Mouse (Mus musculus) frontal cortex, adult 2 months (tissue): ENCODE results near the gene Gm20388. TPM values are rescaled to one million over a fixed set of nuclear protein-coding genes. Genes with fewer than 3 reads are reported as not detected.
A peak's percentile ranks its signal among the peaks of the same experiment; 100 is the strongest.

Experiments used
- DNase-seq, 2 experiments: peaks; one replicate each; pipeline ENCODE4 v3.0.0; 2022; ENCODE audit warnings: low spot score in 1 of 2; ENCODE audit errors: extremely low spot score in 1 of 2
- polyA plus RNA-seq: library from polyadenylated mRNA; depleted of rRNA; stranded (reverse); fragments of >200 nt; gene quantifications from 2 replicates; pipeline ENCODE4 v1.2.3, GENCODE M21; 2012

The Gm20388 gene
- polyA plus RNA-seq, 1 experiment = 22.2 TPM

DNA sequence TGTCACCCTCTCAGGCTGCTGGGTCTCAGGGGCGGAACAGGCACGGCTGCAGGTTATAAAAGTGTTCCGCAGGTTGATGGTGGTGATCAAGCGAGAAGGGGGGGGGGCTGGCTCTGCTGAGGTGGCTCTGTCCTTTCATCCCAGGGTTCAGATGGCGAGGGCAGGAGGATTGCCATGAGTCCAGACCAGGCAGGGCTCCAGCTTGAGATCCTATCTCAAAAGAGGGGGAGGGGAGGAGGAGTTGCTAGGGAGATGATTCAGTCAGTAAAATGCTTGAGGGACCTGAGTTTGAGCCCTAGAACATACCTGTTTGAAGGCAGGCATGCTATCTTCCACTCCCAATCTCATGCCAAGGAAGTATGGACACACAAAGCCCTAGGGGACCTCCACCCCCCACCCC is 649.9 kb downstream of the Gm20388 start:
- DNase-seq = no peak

DNA sequence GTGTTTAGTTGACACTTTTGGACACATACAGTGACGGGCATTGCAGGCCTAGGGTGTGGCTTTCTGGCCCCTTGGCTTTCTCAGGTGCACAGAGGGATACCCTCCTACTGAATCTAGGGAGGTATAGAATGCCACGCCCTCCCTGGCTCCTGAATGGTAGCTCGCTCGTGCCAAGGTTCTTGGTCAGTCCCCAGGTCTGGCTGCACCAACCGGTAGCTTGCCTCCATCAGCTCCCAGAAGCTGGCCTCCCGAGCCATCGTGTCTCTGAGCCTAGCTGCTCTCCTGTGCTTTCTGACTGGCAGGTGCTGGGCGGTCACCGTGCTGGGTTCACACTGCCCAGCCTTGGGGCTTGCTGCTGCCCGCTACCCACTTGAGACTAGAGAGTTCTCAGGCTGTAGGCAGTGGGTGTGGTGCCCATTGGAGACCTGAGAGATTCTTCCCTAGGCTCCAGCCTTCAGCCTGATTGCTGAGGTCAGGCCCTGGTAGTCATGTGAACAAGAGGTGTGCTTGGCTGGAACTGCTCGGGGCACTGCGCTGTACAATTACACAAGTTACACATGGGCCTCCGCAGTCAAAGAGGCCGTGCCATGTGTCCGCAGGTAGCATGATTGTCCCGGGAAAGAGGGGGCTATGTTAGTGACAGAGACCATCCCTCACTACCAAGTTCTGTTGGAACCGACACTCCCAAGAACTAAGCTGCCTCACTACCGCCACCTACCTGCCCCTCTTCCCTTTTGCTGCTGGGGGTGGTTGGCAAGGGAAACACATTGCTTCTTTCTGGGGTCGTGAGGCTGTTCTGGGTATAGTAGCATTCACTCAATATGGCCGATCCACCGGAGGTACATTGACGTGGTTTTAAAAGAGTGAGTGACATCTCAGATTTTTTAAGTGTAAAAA is 651.1 kb downstream of the Gm20388 start:
- DNase-seq = peak in 1 of 2 experiments; percentile 60

DNA sequence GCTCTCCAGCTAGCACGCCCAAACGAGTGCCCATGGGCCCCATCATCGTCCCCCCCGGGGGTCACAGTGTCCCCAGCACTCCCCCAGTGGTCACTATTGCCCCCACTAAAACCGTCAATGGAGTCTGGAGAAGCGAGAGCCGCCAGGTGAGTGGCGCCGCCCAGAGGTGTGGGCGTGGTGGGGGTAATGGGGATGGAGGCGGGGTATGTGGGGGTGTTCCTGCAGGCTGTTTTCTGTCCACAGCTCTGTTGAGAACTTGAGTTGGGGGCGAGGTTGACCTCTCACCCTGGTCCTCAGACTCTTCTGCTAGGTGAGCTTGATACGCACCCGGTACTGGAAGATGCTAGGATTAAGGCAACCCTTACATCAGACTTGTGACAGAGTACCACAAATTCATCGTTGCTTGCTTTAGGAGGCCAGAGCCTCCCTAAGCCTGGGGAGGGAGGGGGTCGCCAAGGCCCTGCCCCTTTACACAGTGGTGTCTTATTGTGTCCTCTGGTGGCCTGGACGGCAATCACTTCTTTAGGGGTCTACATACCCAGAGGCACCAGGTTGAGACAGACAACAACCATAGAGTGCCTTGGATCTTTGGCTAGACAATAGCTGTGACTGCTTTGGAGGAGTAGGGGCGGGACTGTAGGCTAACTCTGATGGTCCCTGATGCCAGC is 652.2 kb downstream of the Gm20388 start:
- no peak for DNase-seq

DNA sequence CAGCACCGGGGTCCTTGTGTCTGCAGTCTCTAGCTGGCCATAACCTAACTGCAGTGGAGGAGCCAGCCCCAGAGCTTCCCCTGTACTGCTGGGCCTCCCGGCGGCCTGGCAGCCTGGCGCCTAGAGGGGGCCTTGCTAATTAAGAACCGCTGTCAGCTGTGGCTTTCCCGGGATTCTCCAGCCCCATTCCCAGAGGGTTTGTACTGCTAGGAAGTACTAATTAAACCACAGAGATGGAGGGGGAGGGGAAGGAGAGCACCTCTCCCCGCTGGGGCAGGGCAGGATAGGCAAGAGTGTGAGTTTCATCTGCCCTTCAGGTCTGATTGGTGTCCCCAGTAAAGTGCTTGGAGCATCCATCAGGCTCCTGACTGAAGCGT is 652.7 kb downstream of the Gm20388 start:
- no peak for DNase-seq

DNA sequence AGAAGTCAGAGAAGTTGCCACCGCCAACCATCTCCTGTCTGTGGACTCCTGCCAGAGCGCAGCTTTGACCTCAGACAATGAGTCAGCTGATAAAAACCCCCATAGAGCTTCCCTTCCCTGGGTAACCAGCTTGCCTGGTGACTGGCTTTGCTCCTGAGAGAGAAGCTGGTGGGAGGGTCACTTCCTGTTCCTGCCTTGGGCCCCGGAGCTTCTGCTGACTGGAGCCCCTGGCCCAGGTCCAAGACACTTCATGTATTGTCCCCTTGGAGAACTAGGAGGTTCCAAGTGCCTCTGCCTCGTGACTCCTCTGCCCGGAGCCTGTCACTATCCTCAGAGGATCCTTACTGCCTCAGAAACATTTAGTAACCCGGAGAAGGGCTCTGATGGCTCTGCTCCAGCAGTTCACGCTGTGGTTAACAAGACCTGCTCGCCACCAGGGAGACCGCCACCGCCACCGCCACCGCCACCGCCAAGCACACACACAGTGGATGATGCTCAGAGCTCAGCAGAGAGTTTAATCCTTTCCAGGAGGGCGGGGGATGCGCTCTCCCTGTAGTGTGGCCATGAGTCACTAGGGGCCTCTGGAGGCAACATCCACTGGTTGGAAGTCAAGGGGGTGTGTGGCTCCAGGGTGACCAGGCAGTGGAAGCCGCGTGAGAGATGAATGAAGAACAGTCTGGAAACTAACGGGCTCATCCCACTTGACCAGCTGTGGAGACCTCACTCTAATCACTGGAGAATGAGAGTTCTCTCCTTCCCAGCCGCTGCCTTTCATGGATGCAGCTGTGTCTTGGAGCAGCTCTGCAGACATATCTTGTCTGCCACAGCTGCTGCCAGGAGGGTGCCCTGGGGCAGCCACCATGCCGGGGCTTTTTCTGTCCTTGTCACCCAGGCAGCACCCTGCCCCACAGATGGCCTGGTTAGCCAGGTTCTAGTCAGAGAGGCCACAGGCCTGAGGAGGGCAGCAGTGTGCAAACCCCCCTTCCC is 653.5 kb downstream of the Gm20388 start:
- peak; percentile 67 to 72 for DNase-seq

DNA sequence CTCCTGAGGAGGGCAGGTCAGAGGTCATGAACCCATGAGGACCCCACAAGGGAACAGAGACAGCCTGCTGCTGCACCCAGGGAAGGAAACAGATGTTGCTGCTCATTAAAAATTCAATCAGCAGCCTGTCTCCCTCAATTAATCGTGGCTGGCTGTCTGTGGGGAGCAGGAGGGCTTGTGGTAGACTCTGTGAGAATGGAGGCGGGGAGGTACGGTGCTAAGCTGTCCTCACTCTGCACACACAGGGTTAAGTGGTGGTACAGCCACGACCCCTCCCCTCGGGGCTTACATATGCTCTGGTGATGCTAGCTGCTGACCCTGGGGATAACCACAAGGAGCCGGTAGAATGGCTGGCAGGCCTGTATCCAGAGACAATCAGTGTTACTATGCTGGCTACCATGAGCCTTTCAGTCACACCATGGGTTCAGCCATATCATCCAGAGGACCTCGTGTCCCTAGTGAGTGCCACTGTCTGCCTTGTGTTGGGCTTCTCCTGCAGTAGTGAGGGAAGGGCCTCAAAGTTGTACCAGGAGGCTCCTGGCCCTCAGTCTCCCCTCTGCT is 654.6 kb downstream of the Gm20388 start:
- DNase-seq = no peak

DNA sequence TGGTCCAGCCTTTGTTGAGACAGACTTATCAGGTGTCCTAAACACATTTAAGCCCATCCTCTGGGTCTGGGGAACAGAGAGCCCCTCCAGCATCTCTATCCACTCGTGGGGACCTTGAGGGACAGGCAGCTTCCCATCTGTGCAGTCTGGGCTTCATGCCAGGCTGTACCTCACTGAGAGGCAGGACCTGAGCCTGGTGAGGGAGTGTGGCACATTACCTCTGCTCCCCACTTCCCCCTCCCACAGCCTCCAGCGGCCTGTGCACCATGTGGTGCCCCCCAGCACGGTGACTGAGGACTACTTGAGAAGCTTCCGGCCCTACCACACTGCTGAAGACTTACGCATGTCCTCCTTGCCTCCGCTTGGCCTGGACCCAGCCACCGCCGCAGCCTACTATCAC is 656.0 kb downstream of the Gm20388 start:
- DNase-seq = no peak

DNA sequence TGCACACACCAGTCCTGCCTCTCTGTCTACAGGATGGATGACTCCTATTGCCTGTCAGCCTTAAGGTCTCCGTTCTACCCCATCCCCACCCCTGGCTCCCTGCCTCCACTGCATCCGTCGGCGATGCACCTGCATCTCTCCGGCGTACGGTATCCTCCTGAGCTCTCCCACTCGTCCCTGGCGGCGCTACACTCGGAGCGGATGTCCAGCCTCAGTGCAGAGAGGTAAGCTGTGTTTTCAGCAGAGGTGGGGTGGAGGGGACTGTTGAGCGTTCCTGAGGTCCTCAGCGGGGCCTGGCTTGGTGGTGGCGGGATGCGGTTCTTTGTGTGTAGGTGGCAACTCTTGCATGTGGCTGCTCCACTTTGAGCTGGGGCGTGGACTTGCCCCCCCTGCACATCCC is 657.1 kb downstream of the Gm20388 start:
- DNase-seq = no peak

DNA sequence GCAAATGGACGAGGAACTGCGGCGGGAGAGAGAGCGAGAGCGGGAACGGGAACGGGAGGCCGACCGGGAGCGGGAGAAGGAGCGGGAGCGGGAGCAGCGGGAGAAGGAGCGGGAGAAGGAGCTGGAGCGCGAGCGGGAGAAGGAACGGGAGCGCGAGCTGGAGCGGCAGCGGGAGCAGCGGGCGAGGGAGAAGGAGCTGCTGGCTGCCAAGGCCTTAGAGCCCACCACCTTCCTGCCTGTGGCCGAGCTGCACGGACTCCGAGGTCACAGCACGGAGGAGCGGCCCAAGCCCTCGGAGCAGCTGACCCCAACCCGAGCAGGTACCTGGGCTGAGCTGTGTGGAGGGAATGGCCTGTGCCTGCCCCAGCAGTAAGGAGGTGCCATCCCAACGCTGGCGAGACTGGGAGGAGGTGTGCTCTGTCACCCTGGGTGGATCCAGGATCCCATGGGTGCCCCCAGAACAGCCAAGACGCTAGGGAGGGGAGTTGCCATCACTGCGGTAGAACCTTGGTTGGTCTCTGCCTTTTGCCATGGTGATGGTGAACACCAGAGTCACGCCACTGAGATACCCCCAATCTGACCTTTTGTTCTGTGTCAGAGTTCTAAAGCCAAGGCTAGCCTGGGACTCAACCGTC is 657.6 kb downstream of the Gm20388 start:
- no peak for DNase-seq

DNA sequence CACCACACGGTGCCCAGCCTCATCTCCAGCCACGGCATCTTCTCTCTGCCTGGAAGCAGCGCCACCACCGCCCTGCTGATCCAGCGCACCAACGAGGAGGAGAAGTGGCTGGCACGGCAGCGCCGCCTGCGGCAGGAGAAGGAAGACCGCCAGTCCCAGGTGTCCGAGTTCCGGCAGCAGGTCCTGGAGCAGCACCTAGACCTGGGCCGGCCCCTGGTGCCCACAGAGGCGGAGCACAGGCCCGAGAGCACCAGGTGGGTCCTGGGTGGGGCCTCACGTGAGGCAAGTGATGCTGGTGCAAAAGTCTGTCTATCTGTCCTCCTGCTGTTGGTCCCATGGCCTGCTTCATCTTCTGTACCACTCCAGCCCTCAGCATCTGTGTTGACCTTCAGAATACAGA is 658.5 kb downstream of the Gm20388 start:
- DNase-seq = no peak

DNA sequence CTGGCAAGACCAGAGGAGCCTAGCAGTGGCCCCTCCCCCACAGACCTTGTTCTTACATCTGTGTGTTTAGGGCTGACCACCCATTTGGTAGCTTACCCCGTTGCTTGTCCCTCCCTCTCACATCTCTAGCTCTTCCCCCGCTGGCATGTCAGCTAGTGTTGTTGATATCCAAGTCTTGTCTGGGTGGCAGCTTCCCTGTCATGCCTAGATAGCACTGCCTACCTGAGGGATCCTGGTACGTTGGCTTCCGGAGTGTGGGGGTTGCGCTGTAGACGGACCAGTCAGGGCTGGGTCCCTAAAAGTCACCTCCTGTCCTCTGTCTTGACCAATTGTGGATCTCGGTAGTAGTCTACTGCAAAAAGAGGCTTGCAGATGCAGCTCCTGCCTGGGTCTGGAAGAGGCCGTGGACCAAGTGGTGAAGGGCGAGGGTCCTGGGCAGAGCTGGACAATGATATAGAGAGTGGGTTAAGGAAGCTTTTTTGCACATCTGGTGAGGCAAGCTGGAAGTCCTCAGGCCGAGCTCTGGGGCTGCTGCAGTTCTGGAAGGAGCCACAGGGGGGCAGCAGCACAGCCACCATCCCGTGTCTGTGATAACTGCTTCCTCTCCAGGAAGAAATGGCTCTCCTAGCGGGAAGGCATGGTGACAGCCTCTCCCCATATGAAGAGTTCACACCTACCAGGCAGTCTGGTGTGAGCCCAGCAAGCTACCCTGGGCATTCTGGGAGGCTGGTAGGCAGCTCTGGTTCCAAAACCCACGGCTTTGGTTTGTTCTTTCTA is 659.5 kb downstream of the Gm20388 start:
- peak in 1 of 2 experiments; percentile 91 for DNase-seq

DNA sequence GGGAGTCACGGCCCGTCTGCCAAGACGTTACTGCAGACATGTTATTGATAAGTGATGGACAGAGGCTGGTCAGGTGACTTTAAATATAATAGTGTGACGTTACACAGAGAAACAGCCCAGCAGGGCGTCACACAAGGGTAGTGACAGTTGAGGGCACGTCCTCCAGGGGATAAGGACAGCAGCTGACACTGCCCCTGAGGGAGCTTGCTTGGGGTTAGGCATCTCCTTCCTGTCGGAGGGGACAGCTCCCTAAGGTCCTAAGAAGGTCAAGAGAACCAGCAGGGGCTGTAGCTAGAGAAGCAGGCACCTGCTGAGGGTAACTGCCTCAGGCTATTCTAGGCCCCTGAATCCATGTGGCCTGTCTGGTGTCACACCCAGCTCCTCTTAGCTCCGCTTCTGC is 660.9 kb downstream of the Gm20388 start:
- no peak for DNase-seq

DNA sequence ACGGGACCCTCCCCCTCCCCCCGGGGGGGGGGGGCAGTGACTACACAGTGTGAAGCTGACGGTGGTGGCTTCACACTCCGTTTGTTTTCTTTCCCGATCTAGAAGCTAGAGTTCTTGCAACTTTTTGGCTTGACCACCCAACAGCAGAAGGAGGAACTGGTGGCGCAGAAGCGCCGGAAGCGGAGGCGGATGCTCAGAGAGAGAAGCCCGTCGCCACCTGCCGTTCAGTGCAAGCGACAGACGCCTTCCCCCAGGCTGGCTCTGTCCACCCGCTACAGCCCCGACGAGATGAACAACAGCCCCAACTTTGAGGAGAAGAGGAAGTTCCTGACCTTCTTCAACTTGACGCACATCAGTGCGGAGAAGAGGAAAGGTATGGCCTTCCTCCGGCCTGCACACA is 661.9 kb downstream of the Gm20388 start:
- DNase-seq = peak in 1 of 2 experiments; percentile 76

DNA sequence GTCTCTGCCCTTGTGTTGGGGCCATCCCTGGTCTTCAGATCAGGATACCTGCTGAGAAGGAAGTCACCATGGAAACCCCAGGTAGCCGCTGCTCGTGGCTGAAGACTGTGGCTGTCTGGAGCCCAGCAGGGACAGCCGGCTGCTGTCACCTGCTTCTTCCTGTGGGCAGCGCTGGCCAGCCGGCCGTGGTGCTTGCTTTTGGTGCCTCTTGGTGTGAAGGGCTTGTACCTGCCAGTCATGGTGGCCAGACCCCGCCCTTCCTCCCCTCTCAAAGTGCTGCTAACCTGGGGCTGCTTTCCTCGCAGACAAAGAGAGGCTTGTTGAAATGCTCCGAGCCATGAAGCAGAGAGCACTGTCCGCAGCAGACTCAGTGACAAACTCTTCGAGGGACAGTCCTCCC is 663.2 kb downstream of the Gm20388 start:
- DNase-seq = no peak

DNA sequence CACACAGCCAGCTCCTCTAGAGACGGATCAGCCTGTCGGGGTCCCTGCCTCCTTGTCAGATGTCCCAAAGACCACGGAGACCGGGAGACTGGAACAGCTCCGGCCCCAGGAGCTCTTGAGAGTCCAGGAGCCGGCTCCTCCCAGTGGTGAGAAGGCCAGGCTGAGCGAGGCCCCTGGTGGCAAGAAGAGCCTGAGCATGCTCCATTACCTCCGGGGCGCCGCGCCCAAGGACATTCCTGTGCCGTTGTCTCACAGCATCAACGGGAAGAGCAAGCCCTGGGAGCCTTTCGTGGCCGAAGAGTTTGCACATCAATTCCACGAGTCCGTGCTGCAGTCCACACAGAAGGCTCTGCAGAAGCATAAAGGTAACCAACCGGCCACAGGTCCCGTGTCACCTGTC is 664.3 kb downstream of the Gm20388 start:
- DNase-seq = no peak

DNA sequence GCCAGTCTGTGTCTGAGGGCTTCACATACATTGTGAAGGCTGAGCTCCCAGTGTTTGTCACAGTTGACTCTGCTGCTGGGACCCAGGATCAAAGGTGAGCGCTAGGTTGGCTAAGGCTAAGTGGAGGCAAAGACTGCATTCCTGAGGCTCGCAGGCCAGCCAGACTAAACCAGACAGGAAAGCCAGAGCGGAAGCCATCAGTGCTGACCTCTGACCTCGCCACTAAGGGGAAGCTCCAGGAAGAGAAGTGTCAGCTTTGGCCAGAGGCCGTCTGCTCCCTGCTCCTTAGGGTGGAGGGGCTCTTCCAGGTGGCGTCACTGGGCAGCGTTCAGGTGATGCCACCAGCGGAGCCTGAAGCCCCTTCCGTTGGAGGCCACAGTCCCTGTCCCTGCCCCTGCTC is 665.2 kb downstream of the Gm20388 start:
- DNase-seq = no peak

DNA sequence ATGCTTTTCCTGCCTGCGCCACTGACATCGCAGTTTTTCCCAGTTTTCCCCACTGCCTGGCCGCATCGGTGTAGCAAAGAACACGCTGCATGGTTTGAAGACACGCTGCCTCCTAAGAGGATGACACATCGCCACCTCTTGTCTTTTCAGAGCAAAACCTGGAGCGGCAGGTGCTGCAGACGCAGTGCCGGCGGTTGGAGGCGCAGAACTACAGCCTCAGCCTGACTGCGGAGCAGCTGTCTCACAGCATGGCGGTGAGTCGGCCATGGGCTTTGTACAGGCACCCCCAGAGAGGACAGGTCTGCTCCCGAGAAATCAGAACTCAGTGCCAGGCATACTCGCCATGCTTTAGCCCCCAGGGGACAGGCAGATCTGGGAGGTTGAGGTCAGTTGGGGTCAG is 667.2 kb downstream of the Gm20388 start:
- no peak for DNase-seq

DNA sequence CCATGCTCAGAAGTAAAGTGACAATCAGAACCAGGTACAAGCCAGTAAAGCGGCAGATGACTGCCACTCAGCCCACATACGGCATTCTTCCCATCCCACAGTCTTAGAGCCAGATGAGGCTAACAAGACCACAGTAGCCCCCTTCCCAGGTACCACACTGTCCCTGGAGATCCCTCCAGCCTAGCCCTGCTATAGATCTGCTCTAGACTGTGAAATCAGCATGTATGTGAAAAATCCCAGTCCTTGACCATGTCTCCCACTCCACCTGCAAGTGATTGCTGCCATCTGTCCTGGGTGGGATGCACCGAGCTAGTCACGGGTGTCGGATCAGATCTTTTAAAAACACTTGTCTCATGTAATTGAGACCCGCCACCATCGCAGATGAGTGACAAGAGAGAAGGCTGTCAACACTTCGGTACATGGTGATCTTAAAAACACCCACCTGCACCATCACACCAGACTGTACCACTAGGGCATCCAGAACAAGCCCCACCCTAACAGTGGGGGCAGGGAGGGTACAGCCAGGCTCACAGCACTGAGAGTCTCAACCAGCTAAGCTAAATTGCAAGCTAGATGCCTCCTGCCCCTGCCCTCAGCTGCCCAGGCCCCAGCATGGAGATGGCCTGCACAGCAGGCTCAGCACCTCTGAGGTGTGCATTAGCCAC is 669.8 kb downstream of the Gm20388 start:
- DNase-seq = no peak

DNA sequence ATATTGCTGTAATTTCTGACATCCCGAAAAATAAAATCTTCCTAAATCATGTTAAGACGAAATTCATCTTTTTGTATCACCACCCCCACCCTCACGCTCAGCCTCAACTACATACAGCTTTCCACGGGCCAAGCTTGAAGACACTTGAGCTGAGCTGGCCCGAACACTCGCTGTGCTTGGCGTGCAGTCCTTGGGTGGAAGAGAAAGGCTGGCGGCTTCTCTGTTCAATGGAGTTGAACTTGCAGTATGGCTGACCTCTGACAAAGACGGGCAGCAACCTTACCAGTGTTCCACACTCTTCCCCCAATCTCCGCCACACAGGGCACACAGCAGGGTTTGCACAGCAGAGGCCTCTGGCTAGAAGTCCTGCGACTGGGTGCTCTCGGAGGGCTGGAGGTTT is 670.7 kb downstream of the Gm20388 start:
- no peak for DNase-seq
